Mouse (Mus musculus): ENCODE data around the gene Tent4a.

Tent4a gene

DNA sequence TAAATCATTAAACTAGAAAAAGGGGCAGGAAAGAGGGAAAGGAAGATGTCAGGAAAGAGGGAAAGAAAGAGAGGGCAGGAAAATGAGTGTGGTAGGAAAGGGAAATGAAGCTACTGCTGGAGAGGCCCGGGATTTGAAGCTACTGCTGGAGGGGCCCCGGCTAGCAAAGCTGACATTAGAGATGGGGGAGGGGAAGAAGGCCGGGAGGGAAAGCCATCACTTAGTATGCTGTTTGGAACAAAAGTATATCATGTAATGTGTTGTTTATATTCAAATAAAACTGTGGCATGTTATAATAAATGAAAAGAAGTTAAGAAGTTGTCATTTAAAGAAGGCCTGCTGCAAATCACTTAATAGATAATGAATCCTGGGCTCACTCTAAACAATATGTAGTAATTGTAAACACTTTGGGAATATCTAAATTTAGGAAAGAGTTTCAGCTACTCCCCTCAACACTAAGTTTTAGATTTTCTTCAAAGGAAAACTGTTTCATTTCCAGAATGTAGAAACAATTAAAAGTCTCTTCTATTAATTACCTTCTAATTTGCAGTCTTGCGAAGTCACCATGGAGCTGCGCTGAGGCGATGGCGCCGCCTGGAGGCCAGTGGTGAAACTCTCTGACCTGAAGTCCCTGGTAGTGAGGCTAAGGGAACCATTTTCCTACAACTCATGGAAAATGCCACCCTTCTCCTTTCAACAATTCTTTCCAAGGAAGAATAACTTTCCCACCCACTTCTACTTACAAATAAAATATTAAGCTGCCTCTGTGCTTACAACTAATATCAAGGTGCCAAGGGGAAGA, 74.6 kb downstream of the Tent4a start:
- DNase-seq, result peak; percentile 86 to 88

- DNase-seq, result no peak
These were observed 75.5 kb downstream of the Tent4a start for GRCm38 (mm10) chr13:69458891-69459290.

GRCm38 (mm10) chr13:69458461-69458860, 76.0 kb downstream of the Tent4a start:
- no peak for DNase-seq

DNA sequence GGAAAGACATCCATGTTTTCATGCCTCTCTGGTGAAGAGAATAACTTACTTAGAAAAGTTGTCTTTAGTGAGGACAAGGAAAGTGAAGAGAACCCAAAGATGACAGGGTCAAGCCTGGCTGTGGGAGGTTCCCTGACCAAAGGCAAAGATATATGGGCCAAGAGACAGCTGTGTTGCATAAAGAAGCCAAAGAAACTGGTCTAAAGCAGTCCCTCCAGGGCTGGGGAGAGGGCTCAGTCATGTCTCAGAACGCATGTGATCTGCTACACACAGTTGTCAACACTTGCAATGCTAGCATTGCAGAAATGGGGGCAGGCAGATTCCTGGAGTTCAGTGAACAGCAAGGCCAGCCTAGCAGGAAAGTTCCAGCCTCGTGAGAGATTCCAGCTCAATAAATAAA, 77.3 kb downstream of the Tent4a start:
- DNase-seq, result peak; percentile 18 to 27

DNA sequence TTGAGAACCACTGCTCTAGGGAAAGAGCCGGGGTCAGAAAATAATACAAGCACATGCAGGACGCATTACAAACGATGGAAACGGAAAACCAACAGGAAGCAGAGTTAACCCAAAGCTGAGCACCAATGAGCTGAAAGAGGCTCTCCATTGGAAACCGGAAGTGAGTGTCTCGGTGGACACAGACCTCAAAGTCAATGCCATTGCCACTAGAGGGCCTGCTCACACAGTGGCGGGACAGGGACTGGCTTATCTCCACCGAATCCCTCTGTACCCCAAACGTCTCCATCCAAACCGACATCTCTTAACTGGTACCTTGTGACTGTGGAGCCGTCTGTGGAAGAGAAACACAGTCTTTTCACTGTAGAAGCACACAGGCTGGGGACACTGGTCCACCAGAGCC, 77.8 kb downstream of the Tent4a start:
- DNase-seq, result no peak

DNA sequence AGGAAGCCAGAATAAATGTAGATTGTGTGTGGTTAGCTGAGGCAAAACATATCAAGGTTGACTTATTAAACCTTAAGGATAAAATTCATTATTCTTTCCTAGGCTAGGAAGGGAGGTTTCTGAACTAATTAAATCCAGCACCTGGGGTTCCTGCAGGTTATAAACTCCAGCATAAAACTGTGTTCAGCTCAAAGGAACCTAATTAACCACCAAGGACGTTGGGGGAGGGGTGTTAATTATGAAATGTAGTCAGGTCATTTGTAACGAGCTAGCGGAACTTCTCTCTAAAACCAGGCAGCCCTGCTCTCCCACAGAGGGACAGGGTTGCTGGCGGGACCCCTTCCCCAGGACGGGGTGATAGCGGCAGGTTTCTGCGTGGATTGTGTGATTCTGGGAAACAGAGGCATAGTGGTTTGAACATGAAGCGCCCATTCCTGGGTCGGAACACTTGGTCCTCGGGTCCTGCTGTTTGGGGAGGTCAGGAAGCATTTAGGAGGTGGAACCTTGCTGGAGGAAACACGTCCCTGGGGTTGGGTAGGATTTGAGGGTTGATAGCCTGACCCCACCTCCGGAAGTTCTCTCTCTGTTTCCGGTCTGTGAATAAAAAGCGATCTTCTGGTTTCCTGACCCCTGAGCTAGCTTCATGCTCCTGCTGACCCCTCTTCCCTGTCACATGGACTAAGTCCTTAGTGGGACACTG, 78.8 kb downstream of the Tent4a start:
- DNase-seq, result peak in 1 of 2 experiments; percentile 12
